Mouse (Mus musculus): Measurements from ENCODE around the gene Osbpl6.

Gene Osbpl6

GRCm38 (mm10) chr2:76406151-76406936 is at the start of gene Osbpl6:
Gene Osbpl6, plus strand, starts transcription at chr2:76406508.
- DNase-seq (ENCODE audit: low spot score in 2 of 2), result peak; percentile 60 to 68

GRCm38 (mm10) chr2:76360226-76360625 is 46.1 kb upstream of the Osbpl6 start, which contains the start of gene Cyct:
Gene Cyct, minus strand, starts transcription at chr2:76360450.
- no peak for DNase-seq (ENCODE audit: low spot score in 2 of 2)

GRCm38 (mm10) chr2:76362111-76362510 is 44.2 kb upstream of the Osbpl6 start:
- no peak for DNase-seq (ENCODE audit: low spot score in 2 of 2)

GRCm38 (mm10) chr2:76365811-76366210 is 40.5 kb upstream of the Osbpl6 start:
- DNase-seq (ENCODE audit: low spot score in 2 of 2), result no peak

GRCm38 (mm10) chr2:76367188-76367922 is 39.0 kb upstream of the Osbpl6 start:
- peak; percentile 55 to 73 for DNase-seq (ENCODE audit: low spot score in 2 of 2)

GRCm38 (mm10) chr2:76368861-76369660 is 37.2 kb upstream of the Osbpl6 start:
- no peak for DNase-seq (ENCODE audit: low spot score in 2 of 2)

- peak; percentile 76 to 88 for DNase-seq (ENCODE audit: low spot score in 2 of 2)
Observed at GRCm38 (mm10) chr2:76369821-76370655, 36.3 kb upstream of the Osbpl6 start, which contains the start of gene Rbm45. Gene Rbm45, plus strand, starts transcription at chr2:76369984.

GRCm38 (mm10) chr2:76370656-76370922 is 35.7 kb upstream of the Osbpl6 start:
- DNase-seq (ENCODE audit: low spot score in 2 of 2), result no peak

GRCm38 (mm10) chr2:76372244-76372643 is 34.1 kb upstream of the Osbpl6 start:
- DNase-seq (ENCODE audit: low spot score in 2 of 2), result no peak

GRCm38 (mm10) chr2:76374544-76375206 is 31.6 kb upstream of the Osbpl6 start:
- DNase-seq (ENCODE audit: low spot score in 2 of 2), result no peak

GRCm38 (mm10) chr2:76378646-76379045 is 27.7 kb upstream of the Osbpl6 start:
- no peak for DNase-seq (ENCODE audit: low spot score in 2 of 2)

GRCm38 (mm10) chr2:76386531-76386930 is 19.8 kb upstream of the Osbpl6 start:
- no peak for DNase-seq (ENCODE audit: low spot score in 2 of 2)

- DNase-seq (ENCODE audit: low spot score in 2 of 2), result no peak
Observed at GRCm38 (mm10) chr2:76400178-76400577, 6.1 kb upstream of the Osbpl6 start.

- no peak for DNase-seq (ENCODE audit: low spot score in 2 of 2)
Observed at GRCm38 (mm10) chr2:76405596-76406150, 635 bp upstream of the Osbpl6 start.

- DNase-seq (ENCODE audit: low spot score in 2 of 2), result peak; percentile 8 to 52
Observed at GRCm38 (mm10) chr2:76406937-76407441, 681 bp downstream of the Osbpl6 start.

GRCm38 (mm10) chr2:76409526-76409925 is 3.2 kb downstream of the Osbpl6 start:
- no peak for DNase-seq (ENCODE audit: low spot score in 2 of 2)

GRCm38 (mm10) chr2:76409986-76410385 is 3.7 kb downstream of the Osbpl6 start:
- no peak for DNase-seq (ENCODE audit: low spot score in 2 of 2)

- DNase-seq (ENCODE audit: low spot score in 2 of 2), result no peak
Observed at GRCm38 (mm10) chr2:76412924-76413323, 6.6 kb downstream of the Osbpl6 start.

GRCm38 (mm10) chr2:76417446-76418141 is 11.3 kb downstream of the Osbpl6 start:
- no peak for DNase-seq (ENCODE audit: low spot score in 2 of 2)

- no peak for DNase-seq (ENCODE audit: low spot score in 2 of 2)
Observed at GRCm38 (mm10) chr2:76418142-76418518, 11.8 kb downstream of the Osbpl6 start.

Measured in urinary bladder, adult 18-20 months (tissue).